Mouse (Mus musculus) hindbrain, embryonic 15.5 days (tissue): ENCODE data around the gene Hdac9. TPM values are rescaled to one million over a fixed set of nuclear protein-coding genes. Genes with fewer than 3 reads are reported as not detected.
A peak's percentile ranks its signal among the peaks of the same experiment; 100 is the strongest.

Experiments used
- ATAC-seq: fragments of 200-750 bp; cut with Nextera tagmentation; 2 replicates; pipeline ENCODE4 v1.8.0; 2017; ENCODE audit warnings: low read depth, moderate number of reproducible peaks, moderate TSS enrichment; ENCODE audit not compliant: low FRiP score
- H3K27ac ChIP-seq: fragments of 300-500 bp; sonication (generic); replicated peaks from 2 replicates; pipeline ENCODE4 v1.5.1; 2015; ENCODE audit warnings: mild to moderate bottlenecking, inconsistent platforms
- H3K27me3 ChIP-seq: fragments of 300-500 bp; sonication (generic); 2 replicates; pipeline ENCODE4 v1.6.1; 2015; ENCODE audit warnings: control low read depth, inconsistent platforms
- H3K36me3 ChIP-seq: fragments of 300-500 bp; sonication (generic); 2 replicates; pipeline ENCODE4 v1.6.1; 2015; ENCODE audit warnings: control low read depth, inconsistent platforms
- H3K4me1 ChIP-seq: fragments of 300-500 bp; sonication (generic); replicated peaks from 2 replicates; pipeline ENCODE4 v1.6.1; 2015; ENCODE audit warnings: control low read depth, inconsistent platforms
- H3K4me2 ChIP-seq: fragments of 300-500 bp; sonication (generic); 2 replicates; pipeline ENCODE4 v1.6.1; 2015; ENCODE audit warnings: moderate library complexity, mild to moderate bottlenecking, inconsistent platforms
- H3K4me3 ChIP-seq: fragments of 300-500 bp; sonication (generic); 2 replicates; pipeline ENCODE4 v1.5.1; 2015; ENCODE audit warnings: mild to moderate bottlenecking, inconsistent platforms
- H3K9ac ChIP-seq: fragments of 300-500 bp; sonication (generic); 2 replicates; pipeline ENCODE4 v1.6.1; 2015; ENCODE audit warnings: inconsistent platforms
- H3K9me3 ChIP-seq: fragments of 300-500 bp; sonication (generic); 2 replicates; pipeline ENCODE4 v1.6.1; 2016; ENCODE audit warnings: control low read depth, inconsistent platforms
- WGBS: fragments of 180-500 bp; shearing (Covaris S2); methylation state at CpG from one replicate; pipeline ENCODE4 v1.1.7; 2015; 5-methylcytosine and 5-hydroxymethylcytosine counted together
- polyA plus RNA-seq: library from polyadenylated mRNA; unstranded; fragments of >200 nt; fragmentation: Nextera tagmentation; extraction: Ambion mirVana; gene quantifications from 2 replicates; pipeline ENCODE4 v1.2.1, GENCODE M21; 2015

Gene Hdac9
- polyA plus RNA-seq, 1 experiment from 2014 or later: 12.3 TPM

GRCm38 (mm10) chr12:34569472-34569871 is 347.4 kb downstream of the Hdac9 start:
- no peaks in the 10 kb centered on the region for H3K36me3 ChIP-seq
- no peak overlapping the region for H3K9ac ChIP-seq
- H3K4me1 ChIP-seq: no peaks in the 10 kb centered on the region
- no peaks in the 10 kb centered on the region for H3K27me3 ChIP-seq
- WGBS: 62% methylated on average over 3 of the region's 3 CpGs
- ATAC-seq: no peak
- no peaks in the 10 kb centered on the region for H3K9me3 ChIP-seq
- H3K4me2 ChIP-seq: no peak overlapping the region
- no peak overlapping the region for H3K4me3 ChIP-seq
- no peak overlapping the region for H3K27ac ChIP-seq

- Histone ChIP-seq H3K36me3 (no peaks in the 10 kb centered on the region), H3K9ac (no peak overlapping the region), H3K9me3 (no peaks in the 10 kb centered on the region), H3K27me3 (no peaks in the 10 kb centered on the region), H3K27ac (no peak overlapping the region), H3K4me1 (no peaks in the 10 kb centered on the region), H3K4me2 (no peak overlapping the region), H3K4me3 (no peak overlapping the region)
- 51% methylated on average over 3 of the region's 3 CpGs for WGBS
- ATAC-seq: peak; percentile 71; the same call in 1 of the 2 replicates
Measured at GRCm38 (mm10) chr12:34569052-34569451, 347.8 kb downstream of the Hdac9 start.

- no peak for ATAC-seq
- no peaks in the 10 kb centered on the region for H3K36me3 ChIP-seq
- 87% methylated on average over 2 of the region's 2 CpGs for WGBS
Measured at GRCm38 (mm10) chr12:34562331-34562730, 354.6 kb downstream of the Hdac9 start.

DNA sequence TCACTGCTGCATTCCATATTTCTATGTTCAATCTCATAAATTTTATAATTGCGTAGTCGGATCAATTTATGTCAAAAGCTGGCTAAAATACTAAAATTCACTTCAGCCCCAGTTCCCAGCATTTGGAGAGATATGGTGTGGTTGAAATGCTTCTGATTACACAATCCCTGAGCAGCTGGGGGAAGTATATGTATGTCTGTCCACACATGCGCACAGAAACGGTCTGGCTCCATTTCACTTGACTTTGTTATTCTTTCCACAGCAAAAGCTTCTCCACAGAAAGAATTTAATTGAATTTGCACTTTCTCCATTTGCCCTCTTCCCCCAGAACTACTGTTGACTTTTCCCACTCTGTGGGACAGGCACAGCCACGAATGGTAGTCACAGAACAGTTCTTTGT is 357.9 kb downstream of the Hdac9 start:
- no peak overlapping the region for H3K4me3 ChIP-seq
- no peak overlapping the region for H3K27ac ChIP-seq
- H3K9me3 ChIP-seq: no peaks in the 10 kb centered on the region
- H3K36me3 ChIP-seq: no peaks in the 10 kb centered on the region
- H3K4me1 ChIP-seq: no peaks in the 10 kb centered on the region
- no peaks in the 10 kb centered on the region for H3K27me3 ChIP-seq
- WGBS: 79% methylated on average over 5 of the region's 5 CpGs
- H3K9ac ChIP-seq: no peak overlapping the region
- H3K4me2 ChIP-seq: no peak overlapping the region
- no peak for ATAC-seq

More at GRCm38 (mm10) chr12:34562331-34562730, 354.6 kb downstream of the Hdac9 start:
- no peak overlapping the region for H3K4me3 ChIP-seq
- H3K27ac ChIP-seq: no peak overlapping the region
- H3K9me3 ChIP-seq: no peaks in the 10 kb centered on the region
- H3K9ac ChIP-seq: no peak overlapping the region
- no peak overlapping the region for H3K4me2 ChIP-seq
- H3K27me3 ChIP-seq: no peaks in the 10 kb centered on the region
- H3K4me1 ChIP-seq: no peaks in the 10 kb centered on the region

GRCm38 (mm10) chr12:34554803-34555202 is 362.1 kb downstream of the Hdac9 start:
- no peaks in the 10 kb centered on the region for H3K27me3 ChIP-seq
- no peaks in the 10 kb centered on the region for H3K4me1 ChIP-seq
- H3K4me3 ChIP-seq: no peak overlapping the region
- no peaks in the 10 kb centered on the region for H3K36me3 ChIP-seq
- no peak overlapping the region for H3K4me2 ChIP-seq
- H3K27ac ChIP-seq: no peak overlapping the region
- no peak for ATAC-seq
- no peaks in the 10 kb centered on the region for H3K9me3 ChIP-seq
- H3K9ac ChIP-seq: no peak overlapping the region

DNA sequence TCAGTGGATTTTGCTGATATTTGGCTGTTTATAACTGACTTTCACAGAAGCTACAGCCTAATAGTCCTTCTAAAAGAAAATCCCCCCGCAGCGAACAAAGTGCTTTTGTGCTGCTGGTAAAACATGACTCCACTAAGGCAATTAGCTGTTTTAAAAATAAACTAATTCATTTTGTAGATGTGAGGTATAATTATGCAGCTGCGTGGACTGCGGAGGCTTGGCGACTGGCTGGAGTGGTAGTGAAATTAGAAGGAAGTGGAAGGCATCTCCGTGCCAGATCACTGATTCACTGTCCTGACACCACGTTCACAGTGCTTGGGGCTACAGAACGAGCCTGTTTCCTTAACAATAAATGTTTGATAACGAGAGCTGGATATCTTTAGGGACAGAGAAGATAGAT is 366.6 kb downstream of the Hdac9 start:
- H3K27ac ChIP-seq: no peak overlapping the region
- peak; percentile 45; the same call in 1 of the 2 replicates for ATAC-seq
- no peaks in the 10 kb centered on the region for H3K27me3 ChIP-seq
- H3K4me1 ChIP-seq: no peaks in the 10 kb centered on the region
- H3K4me3 ChIP-seq: no peak overlapping the region
- no peaks in the 10 kb centered on the region for H3K9me3 ChIP-seq
- no peak overlapping the region for H3K9ac ChIP-seq
- no peaks in the 10 kb centered on the region for H3K36me3 ChIP-seq
- WGBS: 65% methylated on average over 9 of the region's 9 CpGs
- no peak overlapping the region for H3K4me2 ChIP-seq

- no peaks in the 10 kb centered on the region for H3K9me3 ChIP-seq
- peak overlapping the region; percentile 75 for H3K27ac ChIP-seq
- no peak overlapping the region for H3K9ac ChIP-seq
- 6% methylated on average over 3 of the region's 3 CpGs for WGBS
- no peaks in the 10 kb centered on the region for H3K27me3 ChIP-seq
- no peaks in the 10 kb centered on the region for H3K36me3 ChIP-seq
- peak overlapping the region; percentile 32; the same call in 1 of the 2 replicates for H3K4me3 ChIP-seq
- ATAC-seq: peak; percentile 12; the same call in 1 of the 2 replicates
- H3K4me2 ChIP-seq: peak overlapping the region; percentile 50
- peaks cover 31% of the 10 kb centered on the region for H3K4me1 ChIP-seq
Measured at GRCm38 (mm10) chr12:34529165-34529545, 387.7 kb downstream of the Hdac9 start.

DNA sequence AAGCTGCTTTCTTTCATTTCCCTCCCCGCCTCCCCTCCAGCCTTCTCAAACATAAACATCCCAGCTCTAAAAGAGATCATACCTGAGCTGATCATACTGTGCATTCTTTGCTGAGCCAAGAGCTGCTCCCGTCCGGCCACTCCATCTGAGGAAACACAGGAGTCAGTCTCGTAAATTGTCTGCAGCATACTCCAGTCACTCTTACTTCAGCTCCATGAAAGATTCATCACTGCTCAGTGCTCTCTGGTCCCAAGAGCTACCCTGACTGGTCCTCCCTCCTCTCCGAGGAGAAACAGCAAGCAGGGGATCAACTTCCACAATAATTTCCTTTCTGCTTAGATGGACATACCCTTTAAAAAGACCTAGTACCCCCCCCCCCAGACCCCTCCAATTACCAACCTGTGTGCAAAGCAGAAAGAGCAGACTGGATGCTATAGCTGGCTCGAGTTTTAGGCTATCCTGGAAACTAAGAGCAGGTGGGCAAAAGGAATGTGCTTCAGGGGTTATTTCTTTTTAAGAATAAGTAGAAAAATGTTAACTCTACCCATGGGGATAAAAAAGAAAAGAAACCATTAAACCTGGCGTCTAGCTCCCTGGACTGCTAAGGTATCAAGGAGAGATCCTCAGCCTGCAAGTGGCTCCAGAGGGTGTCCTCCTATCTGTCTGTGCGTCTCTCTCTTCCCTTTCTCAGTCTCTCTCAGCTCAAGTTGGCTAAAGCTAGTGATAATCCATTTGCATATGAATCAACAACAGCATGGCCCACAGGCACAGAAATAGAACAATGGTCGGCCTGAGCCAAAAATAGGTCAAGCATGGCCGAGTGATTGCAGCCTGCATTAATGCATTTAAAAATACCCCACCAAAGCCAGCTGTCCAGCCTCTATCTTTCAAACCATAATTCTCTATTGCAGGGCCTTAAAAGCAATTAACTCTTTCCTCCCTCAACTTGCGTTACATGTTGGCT is 388.4 kb downstream of the Hdac9 start:
- Histone ChIP-seq H3K4me3 (peak overlapping the region; percentile 32), H3K4me2 (peak overlapping the region; percentile 50), H3K27me3 (no peaks in the 10 kb centered on the region), H3K36me3 (no peaks in the 10 kb centered on the region), H3K4me1 (peaks cover 31% of the 10 kb centered on the region), H3K27ac (peak overlapping the region; percentile 75), H3K9me3 (no peaks in the 10 kb centered on the region), H3K9ac (peak overlapping the region; percentile 35)
- peak; percentile 86 for ATAC-seq
- WGBS: 6% methylated on average over 11 of the region's 11 CpGs

DNA sequence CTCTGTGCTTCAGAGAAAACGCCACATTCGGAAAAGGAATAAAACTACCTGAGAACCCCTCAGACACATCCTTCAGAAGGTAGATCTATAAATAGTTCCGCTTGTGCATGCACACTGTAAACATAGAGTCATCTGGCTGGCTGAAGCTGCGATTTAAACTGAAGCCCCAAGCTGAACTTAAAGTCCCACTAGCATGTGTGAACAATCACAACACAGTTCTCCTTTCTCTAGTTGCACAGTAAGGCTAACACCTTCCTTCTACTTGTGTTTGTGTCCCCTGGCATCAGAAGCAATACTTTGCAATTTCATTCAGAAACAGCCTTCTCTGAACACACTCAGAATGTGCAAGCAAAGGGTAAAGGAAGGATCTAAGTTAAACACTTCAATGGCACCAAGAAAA is 389.1 kb downstream of the Hdac9 start:
- H3K4me1 ChIP-seq: peaks cover 31% of the 10 kb centered on the region

DNA sequence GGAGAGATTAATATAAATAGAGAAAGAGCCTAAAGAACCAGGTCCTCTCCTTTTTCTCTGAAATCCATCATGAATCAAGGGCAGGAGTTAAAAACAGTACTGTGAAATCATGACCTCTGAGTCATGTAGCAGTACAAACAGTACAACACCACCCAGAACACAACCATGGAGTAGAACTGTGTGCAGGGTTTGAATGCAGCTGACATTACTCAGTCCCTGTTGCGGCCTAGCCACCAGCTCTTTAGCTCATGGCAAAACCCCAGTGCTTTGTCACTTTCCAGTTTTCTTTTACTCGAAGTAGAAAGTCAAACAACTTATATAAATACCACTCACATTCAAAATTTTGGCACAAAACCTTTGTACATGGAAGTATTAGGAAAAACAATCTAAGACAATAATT is 395.4 kb downstream of the Hdac9 start:
- ATAC-seq: no peak
- 92% methylated on average over 2 of the region's 2 CpGs for WGBS
- H3K36me3 ChIP-seq: no peaks in the 10 kb centered on the region
- H3K4me1 ChIP-seq: 0 out of 2 replicates have a peak, but pooled peaks cover 2% of the 10 kb centered on the region
- H3K27ac ChIP-seq: no peak overlapping the region
- H3K4me3 ChIP-seq: no peak overlapping the region
- H3K4me2 ChIP-seq: no peak overlapping the region
- no peaks in the 10 kb centered on the region for H3K27me3 ChIP-seq
- no peaks in the 10 kb centered on the region for H3K9me3 ChIP-seq
- H3K9ac ChIP-seq: no peak overlapping the region

More for the DNA sequence above, 389.1 kb downstream of the Hdac9 start:
- no peaks in the 10 kb centered on the region for H3K9me3 ChIP-seq
- WGBS: 42% methylated on average over 4 of the region's 4 CpGs
- peak overlapping the region; percentile 75 for H3K27ac ChIP-seq
- no peaks in the 10 kb centered on the region for H3K36me3 ChIP-seq
- H3K4me3 ChIP-seq: peak overlapping the region; percentile 32
- peak overlapping the region; percentile 35 for H3K9ac ChIP-seq
- H3K4me2 ChIP-seq: peak overlapping the region; percentile 50
- no peak for ATAC-seq
- no peaks in the 10 kb centered on the region for H3K27me3 ChIP-seq

DNA sequence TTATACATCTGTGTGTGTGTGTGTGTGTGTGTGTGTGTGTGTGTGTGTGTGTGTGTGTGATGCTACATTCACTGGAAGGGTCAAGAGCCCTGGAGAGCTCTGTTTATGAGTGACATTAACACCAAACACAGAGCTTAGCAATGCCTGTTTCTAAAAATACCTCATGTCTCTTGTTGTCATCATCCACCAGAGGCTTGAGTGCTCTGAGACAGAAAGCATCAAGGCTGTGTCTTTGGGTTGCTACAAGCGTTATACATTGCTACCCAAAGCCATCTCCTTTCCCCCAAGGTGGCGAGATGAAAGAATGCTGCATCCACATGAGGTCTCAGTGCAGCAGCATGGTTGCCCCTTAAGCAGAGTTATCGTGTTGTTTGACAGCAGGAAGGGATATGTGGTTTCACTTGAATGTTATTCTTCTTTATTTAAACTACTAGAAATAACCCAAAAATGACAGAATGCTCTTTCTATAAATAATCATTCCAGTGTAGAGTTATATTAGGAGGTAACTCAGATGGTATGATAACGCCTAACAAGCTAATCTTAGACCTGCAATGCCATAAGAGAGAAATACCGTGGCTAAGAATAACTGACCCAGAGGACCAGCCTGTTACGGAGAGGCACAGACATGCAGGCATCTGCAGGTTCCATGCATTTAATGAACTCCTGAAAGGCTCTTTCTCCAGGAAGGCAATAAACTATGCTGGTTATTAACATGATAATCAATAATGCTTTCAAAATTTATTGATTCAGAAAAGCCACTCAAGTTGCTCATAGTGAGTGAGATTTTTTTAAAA is 399.9 kb downstream of the Hdac9 start:
- Histone ChIP-seq H3K27me3 (no peaks in the 10 kb centered on the region), H3K36me3 (no peaks in the 10 kb centered on the region), H3K9ac (no peak overlapping the region), H3K9me3 (no peaks in the 10 kb centered on the region), H3K4me1 (0 out of 2 replicates have a peak, but pooled peaks cover 2% of the 10 kb centered on the region), H3K27ac (no peak overlapping the region), H3K4me3 (no peak overlapping the region), H3K4me2 (no peak overlapping the region)
- ATAC-seq: no peak
- WGBS: 56% methylated on average over 6 of the region's 6 CpGs

- ATAC-seq: no peak
- no peaks in the 10 kb centered on the region for H3K36me3 ChIP-seq
- no peak overlapping the region for H3K4me3 ChIP-seq
- no peak overlapping the region for H3K27ac ChIP-seq
- no peaks in the 10 kb centered on the region for H3K27me3 ChIP-seq
- H3K9me3 ChIP-seq: no peaks in the 10 kb centered on the region
- 85% methylated on average over 1 of the region's 1 CpGs for WGBS
- H3K9ac ChIP-seq: no peak overlapping the region
- no peaks in the 10 kb centered on the region for H3K4me1 ChIP-seq
- no peak overlapping the region for H3K4me2 ChIP-seq
Measured at GRCm38 (mm10) chr12:34506345-34506744, 410.6 kb downstream of the Hdac9 start.
